Mouse (Mus musculus): ENCODE results near the gene Sult1d1. TPM values are rescaled to one million over a fixed set of nuclear protein-coding genes. Genes with fewer than 3 reads are reported as not detected.

Sult1d1 gene
- 0.87 and 1.2 TPM in 2 replicates for polyA plus RNA-seq (2012; rRNA removed)
- 2.1 and 2.9 TPM in 2 replicates for polyA plus RNA-seq (2014; fragmentation: Nextera tagmentation; extraction: Ambion mirVana)

DNA sequence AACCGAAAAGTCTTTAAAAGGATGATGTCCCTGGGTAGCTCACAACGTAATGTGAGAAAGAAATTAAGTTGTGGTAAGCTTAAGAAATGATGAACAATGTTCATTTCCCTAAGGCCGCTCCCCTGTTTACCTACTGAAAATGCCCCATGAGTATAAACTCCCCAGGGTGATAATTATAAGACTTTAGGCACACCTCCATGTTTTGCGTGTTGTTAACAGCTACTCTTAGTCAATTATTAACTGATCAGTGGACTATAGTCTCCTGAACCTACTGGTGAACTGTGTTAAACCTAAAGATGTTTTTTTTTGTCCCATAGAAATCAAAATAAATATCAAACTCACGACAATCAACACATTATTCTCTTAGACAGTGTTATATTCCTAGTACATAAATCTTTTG, at the start of gene Sult1d1:
Gene Sult1d1 (minus strand): TSS at position 183 of the 400 bp plus-strand sequence.
- 55% methylated on average over 5 of the region's 5 CpGs for WGBS (ENCODE audit: insufficient replicate concordance)
- H3K9me3 ChIP-seq (ENCODE audit: control insufficient read depth, low read length), result no peaks in the 10 kb centered on the region
- H3K27ac ChIP-seq, result no peak within 1 kb of the TSS
- no peaks in the 10 kb centered on the region for H3K36me3 ChIP-seq (replicated peaks; ENCODE audit: control insufficient read depth, insufficient read depth, low read depth)
- TF ChIP-seq CTCF (IDR thresholded peaks at IDR 0.05; ENCODE audit: low read depth), result no peak
- TF ChIP-seq EP300 (IDR thresholded peaks at IDR 0.05; ENCODE audit: low read depth), result no peak
- no peak within 1 kb of the TSS for H3K9ac ChIP-seq (replicated peaks)
- DNase-seq (ENCODE audit: low read depth in 3 of 3, low spot score in 3 of 3) (peak in 1 of 3 experiments; percentile 9), ATAC-seq (ENCODE audit: insufficient read depth) (no peak)
- no peak within 1 kb of the TSS for H3K4me3 ChIP-seq (ENCODE audit: insufficient read depth in 1 of 2, low read depth in 2 of 2, low read length in 2 of 2)
- no peaks in the 10 kb centered on the region for H3K4me1 ChIP-seq (replicated peaks; ENCODE audit: control insufficient read depth in 2 of 2, insufficient read depth in 2 of 2, low read length in 1 of 2)
- no peak within 1 kb of the TSS for H3K4me2 ChIP-seq (ENCODE audit: low read depth)
- no peaks in the 10 kb centered on the region for H3K27me3 ChIP-seq (ENCODE audit: control insufficient read depth, insufficient read depth, low read length)

DNA sequence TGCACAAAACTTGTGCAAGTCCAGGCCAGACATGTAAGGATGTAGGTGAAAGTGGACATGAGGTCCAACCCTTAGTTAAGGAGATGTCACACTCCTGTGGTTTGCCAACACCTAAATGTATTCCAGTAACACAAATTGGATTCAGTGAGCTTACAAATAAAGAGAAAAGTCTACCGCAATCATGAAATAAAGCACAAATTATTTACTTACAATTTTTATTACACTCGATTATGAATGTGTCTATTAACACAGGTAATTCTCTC, 46.2 kb upstream of the Sult1d1 start:
- no peak overlapping the region for H3K27ac ChIP-seq
- no peaks in the 10 kb centered on the region for H3K36me3 ChIP-seq (replicated peaks; ENCODE audit: control insufficient read depth, insufficient read depth, low read depth)
- ATAC-seq (ENCODE audit: insufficient read depth), result no peak
- H3K4me2 ChIP-seq (ENCODE audit: low read depth), result no peak overlapping the region
- TF ChIP-seq CTCF (IDR thresholded peaks at IDR 0.05; ENCODE audit: low read depth) (no peak), EP300 (IDR thresholded peaks at IDR 0.05; ENCODE audit: low read depth) (no peak)
- H3K4me1 ChIP-seq (replicated peaks; ENCODE audit: control insufficient read depth in 2 of 2, insufficient read depth in 2 of 2, low read length in 1 of 2), result no peaks in the 10 kb centered on the region
- no peak overlapping the region for H3K4me3 ChIP-seq (ENCODE audit: insufficient read depth in 1 of 2, low read depth in 2 of 2, low read length in 2 of 2)
- no peaks in the 10 kb centered on the region for H3K27me3 ChIP-seq (ENCODE audit: control insufficient read depth, insufficient read depth, low read length)
- no peaks in the 10 kb centered on the region for H3K9me3 ChIP-seq (ENCODE audit: control insufficient read depth, low read length)
- WGBS (ENCODE audit: insufficient replicate concordance), result 61% methylated on average over 2 of the region's 2 CpGs
- DNase-seq (ENCODE audit: low read depth in 3 of 3, low spot score in 3 of 3), result no peak
- H3K9ac ChIP-seq (replicated peaks), result no peak overlapping the region

DNA sequence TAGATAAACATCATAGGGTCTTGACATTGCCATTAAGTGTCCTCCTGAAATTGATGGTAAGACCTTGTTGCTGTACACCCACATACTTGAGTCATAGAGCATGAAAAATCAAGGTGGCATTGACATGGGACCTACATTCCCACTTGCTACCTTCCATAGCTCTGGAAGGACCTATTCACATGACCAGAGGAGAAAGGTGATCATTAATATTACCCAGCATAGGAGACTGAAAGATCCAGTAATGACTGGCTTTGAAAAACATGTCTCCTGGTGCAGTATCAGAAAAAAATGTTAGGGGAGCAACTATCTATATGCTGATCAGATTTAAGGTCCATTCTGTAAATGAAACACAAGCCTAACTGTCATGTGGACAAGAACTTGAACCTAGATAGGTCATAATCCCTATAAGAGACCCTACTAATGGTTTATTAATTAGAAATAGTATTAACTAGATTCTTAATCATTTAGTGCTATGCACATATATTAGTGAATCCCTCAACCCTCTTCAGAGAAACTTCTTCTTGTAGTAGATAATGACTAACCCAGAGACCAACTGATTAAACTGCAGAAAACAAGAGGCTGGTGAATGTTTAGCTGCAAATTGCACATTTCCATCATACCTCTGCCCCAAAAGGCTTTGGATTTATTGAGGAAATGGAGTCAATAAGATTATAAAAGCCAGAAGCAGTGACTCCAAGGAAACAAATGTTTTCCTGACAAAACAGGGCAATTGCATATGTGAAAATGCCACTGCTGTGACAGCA, 45.7 kb upstream of the Sult1d1 start:
- Histone ChIP-seq H3K9me3 (ENCODE audit: control insufficient read depth, low read length) (no peaks in the 10 kb centered on the region), H3K4me3 (ENCODE audit: insufficient read depth in 1 of 2, low read depth in 2 of 2, low read length in 2 of 2) (no peak overlapping the region), H3K4me2 (ENCODE audit: low read depth) (no peak overlapping the region), H3K9ac (replicated peaks) (no peak overlapping the region), H3K27me3 (ENCODE audit: control insufficient read depth, insufficient read depth, low read length) (no peaks in the 10 kb centered on the region), H3K4me1 (replicated peaks; ENCODE audit: control insufficient read depth in 2 of 2, insufficient read depth in 2 of 2, low read length in 1 of 2) (no peaks in the 10 kb centered on the region), H3K36me3 (replicated peaks; ENCODE audit: control insufficient read depth, insufficient read depth, low read depth) (no peaks in the 10 kb centered on the region), H3K27ac (no peak overlapping the region)
- DNase-seq (ENCODE audit: low read depth in 3 of 3, low spot score in 3 of 3) (no peak), ATAC-seq (ENCODE audit: insufficient read depth) (no peak)
- TF ChIP-seq CTCF (IDR thresholded peaks at IDR 0.05; ENCODE audit: low read depth) (no peak), EP300 (IDR thresholded peaks at IDR 0.05; ENCODE audit: low read depth) (no peak)

DNA sequence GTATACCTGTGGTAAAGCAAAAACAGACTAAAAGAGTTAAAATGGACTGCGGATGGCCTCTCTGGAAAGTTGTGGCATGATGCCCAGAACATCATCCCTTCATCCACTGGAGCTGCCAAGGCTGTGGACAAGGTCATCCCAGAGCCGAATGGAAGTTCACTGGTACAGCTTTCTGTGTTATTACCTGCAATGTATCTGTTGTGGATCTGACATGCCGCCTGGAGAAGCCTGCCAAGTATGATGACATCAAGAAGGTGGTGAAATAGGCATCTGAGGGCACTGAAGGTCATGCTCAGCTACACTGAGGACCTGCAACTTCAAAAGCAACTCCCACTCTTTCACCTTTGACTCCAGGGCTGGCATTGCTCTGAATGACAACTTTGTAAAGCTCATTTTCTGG, 32.2 kb upstream of the Sult1d1 start:
- Histone ChIP-seq H3K4me2 (ENCODE audit: low read depth) (no peak overlapping the region), H3K27me3 (ENCODE audit: control insufficient read depth, insufficient read depth, low read length) (no peaks in the 10 kb centered on the region), H3K9me3 (ENCODE audit: control insufficient read depth, low read length) (no peaks in the 10 kb centered on the region), H3K4me1 (replicated peaks; ENCODE audit: control insufficient read depth in 2 of 2, insufficient read depth in 2 of 2, low read length in 1 of 2) (no peaks in the 10 kb centered on the region), H3K36me3 (replicated peaks; ENCODE audit: control insufficient read depth, insufficient read depth, low read depth) (no peaks in the 10 kb centered on the region), H3K4me3 (ENCODE audit: insufficient read depth in 1 of 2, low read depth in 2 of 2, low read length in 2 of 2) (no peak overlapping the region), H3K27ac (no peak overlapping the region), H3K9ac (replicated peaks) (no peak overlapping the region)
- TF ChIP-seq EP300 (IDR thresholded peaks at IDR 0.05; ENCODE audit: low read depth), result no peak
- no peak for TF ChIP-seq CTCF (IDR thresholded peaks at IDR 0.05; ENCODE audit: low read depth)
- DNase-seq (ENCODE audit: low read depth in 3 of 3, low spot score in 3 of 3) (no peak), ATAC-seq (ENCODE audit: insufficient read depth) (no peak)
- WGBS (ENCODE audit: insufficient replicate concordance), result 37% methylated on average over 3 of the region's 3 CpGs

DNA sequence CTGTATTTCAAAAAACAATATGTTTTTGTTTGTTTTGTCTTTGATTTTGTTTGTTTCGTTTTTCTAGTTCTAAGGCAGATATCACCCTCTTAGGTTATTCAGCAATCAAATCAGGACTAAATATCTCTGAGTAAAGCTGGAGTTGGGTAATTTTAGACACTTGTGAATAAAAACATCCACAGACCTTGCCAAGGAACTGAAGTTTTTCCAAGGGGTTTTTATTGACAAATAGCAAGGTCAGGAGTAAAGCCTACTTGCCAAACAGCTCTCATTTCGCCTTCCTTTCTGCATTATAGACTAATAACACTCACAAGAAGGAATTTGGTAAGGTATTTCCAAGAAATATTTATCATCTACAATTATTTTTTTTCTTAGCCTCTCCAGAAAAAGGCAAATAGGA, 29.1 kb upstream of the Sult1d1 start:
- TF ChIP-seq CTCF (IDR thresholded peaks at IDR 0.05; ENCODE audit: low read depth) (no peak), EP300 (IDR thresholded peaks at IDR 0.05; ENCODE audit: low read depth) (no peak)
- Histone ChIP-seq H3K4me3 (ENCODE audit: insufficient read depth in 1 of 2, low read depth in 2 of 2, low read length in 2 of 2) (no peak overlapping the region), H3K4me2 (ENCODE audit: low read depth) (no peak overlapping the region), H3K9me3 (ENCODE audit: control insufficient read depth, low read length) (no peaks in the 10 kb centered on the region), H3K9ac (replicated peaks) (no peak overlapping the region), H3K27me3 (ENCODE audit: control insufficient read depth, insufficient read depth, low read length) (no peaks in the 10 kb centered on the region), H3K27ac (no peak overlapping the region), H3K36me3 (replicated peaks; ENCODE audit: control insufficient read depth, insufficient read depth, low read depth) (no peaks in the 10 kb centered on the region), H3K4me1 (replicated peaks; ENCODE audit: control insufficient read depth in 2 of 2, insufficient read depth in 2 of 2, low read length in 1 of 2) (no peaks in the 10 kb centered on the region)
- WGBS (ENCODE audit: insufficient replicate concordance), result 41% methylated on average over 2 of the region's 2 CpGs
- ATAC-seq (ENCODE audit: insufficient read depth) (no peak), DNase-seq (ENCODE audit: low read depth in 3 of 3, low spot score in 3 of 3) (no peak)
